Mouse (Mus musculus) hindbrain, embryonic 16.5 days (tissue): Measurements from ENCODE around the gene Tpi1. TPM values are rescaled to one million over a fixed set of nuclear protein-coding genes. Genes with fewer than 3 reads are reported as not detected.
"Not testable (repeated sequence)": the region's sequence is repeated elsewhere in the genome, so short reads cannot be mapped to it uniquely, and the experiment has no call there.

Source experiments
- ATAC-seq: fragments of 200-750 bp; cut with Nextera tagmentation; 2 replicates; pipeline ENCODE4 v1.8.0; 2017; ENCODE audit warnings: moderate TSS enrichment, moderate library complexity
- H3K27ac ChIP-seq: fragments of 300-500 bp; sonication (generic); 2 replicates; pipeline ENCODE4 v1.5.1; 2014; ENCODE audit warnings: low read depth, mild to moderate bottlenecking, control low read depth, low read length, moderate library complexity
- H3K27me3 ChIP-seq: fragments of 300-500 bp; sonication (generic); replicated peaks from 2 replicates; pipeline ENCODE4 v1.6.1; 2014; ENCODE audit warnings: low read length; ENCODE audit not compliant: control insufficient read depth, insufficient read depth
- H3K36me3 ChIP-seq: fragments of 300-500 bp; sonication (generic); 2 replicates; pipeline ENCODE4 v1.6.1; 2014; ENCODE audit warnings: mild to moderate bottlenecking, low read length, moderate library complexity, mixed read lengths; ENCODE audit not compliant: control insufficient read depth, insufficient read depth
- H3K4me1 ChIP-seq: fragments of 300-500 bp; sonication (generic); 2 replicates; pipeline ENCODE4 v1.6.1; 2014; ENCODE audit warnings: low read depth, low read length; ENCODE audit not compliant: control insufficient read depth, insufficient read depth
- H3K4me2 ChIP-seq: fragments of 300-500 bp; sonication (generic); 2 replicates; pipeline ENCODE4 v1.6.1; 2014; ENCODE audit warnings: mild to moderate bottlenecking, low read length, control low read depth, moderate library complexity
- H3K4me3 ChIP-seq: fragments of 300-500 bp; sonication (generic); 2 replicates; pipeline ENCODE4 v1.5.1; 2014; ENCODE audit warnings: mild to moderate bottlenecking, low read length, control low read depth, moderate library complexity
- H3K9ac ChIP-seq: fragments of 300-500 bp; sonication (generic); 2 replicates; pipeline ENCODE4 v1.6.1; 2014; ENCODE audit warnings: low read depth, mild to moderate bottlenecking, control low read depth, low read length, moderate library complexity
- H3K9me3 ChIP-seq: fragments of 300-500 bp; sonication (generic); 2 replicates; pipeline ENCODE4 v1.6.1; 2014; ENCODE audit warnings: mild to moderate bottlenecking, low read length, moderate library complexity; ENCODE audit not compliant: control insufficient read depth
- WGBS: fragments of 180-500 bp; shearing (Covaris S2); extraction: QIAGEN DNeasy Blood & Tissue Kit; methylation state at CpG from one replicate; pipeline ENCODE4 v1.1.7; 2014; 5-methylcytosine and 5-hydroxymethylcytosine counted together
- polyA plus RNA-seq: library from polyadenylated mRNA; unstranded; fragments of >200 nt; fragmentation: Nextera tagmentation; extraction: Ambion mirVana; gene quantifications from 2 replicates; pipeline ENCODE4 v1.2.1, GENCODE M21; 2015

Tpi1 gene
- polyA plus RNA-seq, 1 experiment from 2014 or later: 601 TPM

- no peak overlapping the region for H3K27ac ChIP-seq
- no peaks in the 10 kb centered on the region for H3K9me3 ChIP-seq
- no peaks in the 10 kb centered on the region for H3K27me3 ChIP-seq
- H3K36me3 ChIP-seq: peaks cover 3% of the 10 kb centered on the region; the same call in 1 of the 2 replicates
- 84% methylated on average over 7 of the region's 7 CpGs for WGBS
- peaks cover 7% of the 10 kb centered on the region; the same call in 1 of the 2 replicates for H3K4me1 ChIP-seq
- no peak for ATAC-seq
- no peak overlapping the region for H3K4me2 ChIP-seq
- H3K4me3 ChIP-seq: no peak overlapping the region
- H3K9ac ChIP-seq: no peak overlapping the region
These were observed 22.3 kb upstream of the Tpi1 start for GRCm38 (mm10) chr6:124836411-124836810.

- Histone ChIP-seq H3K4me1 (peaks cover 7% of the 10 kb centered on the region; the same call in 1 of the 2 replicates), H3K9ac (no peak overlapping the region), H3K4me3 (no peak overlapping the region), H3K27ac (no peak overlapping the region), H3K4me2 (no peak overlapping the region), H3K36me3 (no peaks in the 10 kb centered on the region), H3K27me3 (no peaks in the 10 kb centered on the region), H3K9me3 (no peaks in the 10 kb centered on the region)
- 59% methylated on average over 10 of the region's 10 CpGs for WGBS
- no peak for ATAC-seq
These were observed 21.4 kb upstream of the Tpi1 start for GRCm38 (mm10) chr6:124835531-124835930.

- ATAC-seq: no peak
- WGBS: 87% methylated on average over 6 of the region's 6 CpGs
- Histone ChIP-seq H3K4me3 (no peak overlapping the region), H3K9me3 (no peaks in the 10 kb centered on the region), H3K27me3 (no peaks in the 10 kb centered on the region), H3K9ac (no peak overlapping the region), H3K36me3 (no peaks in the 10 kb centered on the region), H3K27ac (no peak overlapping the region), H3K4me2 (no peak overlapping the region), H3K4me1 (peaks cover 4% of the 10 kb centered on the region)
These were observed 20.5 kb upstream of the Tpi1 start for GRCm38 (mm10) chr6:124834512-124835081.

GRCm38 (mm10) chr6:124831649-124832048, 17.6 kb upstream of the Tpi1 start:
- 93% methylated on average over 8 of the region's 8 CpGs for WGBS
- Histone ChIP-seq H3K9me3 (no peaks in the 10 kb centered on the region), H3K27ac (no peak overlapping the region), H3K4me1 (peaks cover 14% of the 10 kb centered on the region), H3K36me3 (no peaks in the 10 kb centered on the region), H3K9ac (no peak overlapping the region), H3K4me3 (no peak overlapping the region), H3K27me3 (no peaks in the 10 kb centered on the region), H3K4me2 (no peak overlapping the region)
- ATAC-seq: no peak

- not testable (repeated sequence) for H3K36me3 ChIP-seq, ATAC-seq, H3K4me3 ChIP-seq, H3K27me3 ChIP-seq, H3K9me3 ChIP-seq, H3K4me2 ChIP-seq, H3K27ac ChIP-seq, H3K9ac ChIP-seq
- 93% methylated on average over 4 of the region's 4 CpGs for WGBS
- H3K4me1 ChIP-seq: peaks cover 14% of the 10 kb centered on the region
These were observed 17.1 kb upstream of the Tpi1 start for GRCm38 (mm10) chr6:124831199-124831598.

GRCm38 (mm10) chr6:124829799-124830700, 16.0 kb upstream of the Tpi1 start:
- Histone ChIP-seq H3K9ac (peak overlapping the region; percentile 79), H3K4me2 (peak overlapping the region; percentile 57), H3K4me1 (peaks cover 14% of the 10 kb centered on the region), H3K27ac (peak overlapping the region; percentile 93), H3K9me3 (no peaks in the 10 kb centered on the region), H3K27me3 (no peaks in the 10 kb centered on the region), H3K36me3 (peaks cover 5% of the 10 kb centered on the region), H3K4me3 (peak overlapping the region; percentile 74)
- under 1% methylated on average over 38 of the region's 38 CpGs for WGBS
- peak; percentile 83 for ATAC-seq

- Histone ChIP-seq H3K4me1 (peaks cover 14% of the 10 kb centered on the region), H3K27me3 (no peaks in the 10 kb centered on the region), H3K4me3 (peak within 1 kb of the TSS; percentile 74), H3K27ac (peak within 1 kb of the TSS; percentile 93), H3K9me3 (no peaks in the 10 kb centered on the region), H3K9ac (peak within 1 kb of the TSS; percentile 79), H3K36me3 (peaks cover 13% of the 10 kb centered on the region), H3K4me2 (peak within 1 kb of the TSS; percentile 69)
- under 1% methylated on average over 55 of the region's 55 CpGs for WGBS
- ATAC-seq: peak; percentile 96
These were observed 15.0 kb upstream of the Tpi1 start, which contains the start of the genes Usp5 and Cdca3 for GRCm38 (mm10) chr6:124828868-124829798. TSS of gene Usp5 (minus strand) at chr6:124829484. TSS of gene Cdca3 (plus strand) at chr6:124829547.

GRCm38 (mm10) chr6:124828101-124828592, 14.1 kb upstream of the Tpi1 start:
- peaks cover 14% of the 10 kb centered on the region for H3K4me1 ChIP-seq
- 28% methylated on average over 10 of the region's 10 CpGs for WGBS
- ATAC-seq: no peak
- H3K4me3 ChIP-seq: peak overlapping the region; percentile 74
- no peaks in the 10 kb centered on the region for H3K9me3 ChIP-seq
- peak overlapping the region; percentile 55 for H3K9ac ChIP-seq
- peak overlapping the region; percentile 57 for H3K27ac ChIP-seq
- no peaks in the 10 kb centered on the region for H3K27me3 ChIP-seq
- peaks cover 21% of the 10 kb centered on the region for H3K36me3 ChIP-seq
- H3K4me2 ChIP-seq: peak overlapping the region; percentile 69
